Mouse (Mus musculus) naive thymus-derived CD4-positive, alpha-beta T cell, adult 2 months (primary cell): Measurements from ENCODE around the gene Gdpd5.
A peak's percentile ranks its signal among the peaks of the same experiment; 100 is the strongest.
"Not testable (repeated sequence)": the region's sequence is repeated elsewhere in the genome, so short reads cannot be mapped to it uniquely, and the experiment has no call there.

Experiments
- DNase-seq: peaks from one replicate; pipeline ENCODE4 v3.0.0-alpha.2; 2011; ENCODE audit warnings: low read depth

Gdpd5 gene

DNA sequence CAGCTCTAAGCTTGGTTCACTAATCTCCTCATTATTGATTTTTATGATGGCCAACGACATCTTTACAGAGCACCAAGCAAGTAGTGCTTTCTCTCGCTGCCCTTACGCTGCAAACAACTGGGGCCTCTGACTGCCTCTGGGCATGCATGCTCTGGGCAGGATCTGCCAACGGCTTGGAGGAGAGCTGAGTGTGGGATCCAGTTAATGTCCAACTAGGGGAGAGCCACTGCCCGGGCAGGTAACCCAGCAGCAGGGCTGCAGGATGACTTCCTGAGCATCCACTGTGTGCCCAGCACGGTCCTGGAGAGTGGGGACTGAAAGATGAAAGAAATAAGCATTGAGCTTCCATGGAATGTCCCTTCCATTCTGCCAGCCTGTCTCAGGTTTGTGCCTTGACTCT lies 14.5 kb upstream of the Gdpd5 start:
- no peak for DNase-seq

GRCm38 (mm10) chr7:99374325-99374724 lies 6.9 kb upstream of the Gdpd5 start:
- not testable (repeated sequence) for DNase-seq

GRCm38 (mm10) chr7:99375455-99375854 lies 5.8 kb upstream of the Gdpd5 start:
- peak; percentile 91 for DNase-seq

DNA sequence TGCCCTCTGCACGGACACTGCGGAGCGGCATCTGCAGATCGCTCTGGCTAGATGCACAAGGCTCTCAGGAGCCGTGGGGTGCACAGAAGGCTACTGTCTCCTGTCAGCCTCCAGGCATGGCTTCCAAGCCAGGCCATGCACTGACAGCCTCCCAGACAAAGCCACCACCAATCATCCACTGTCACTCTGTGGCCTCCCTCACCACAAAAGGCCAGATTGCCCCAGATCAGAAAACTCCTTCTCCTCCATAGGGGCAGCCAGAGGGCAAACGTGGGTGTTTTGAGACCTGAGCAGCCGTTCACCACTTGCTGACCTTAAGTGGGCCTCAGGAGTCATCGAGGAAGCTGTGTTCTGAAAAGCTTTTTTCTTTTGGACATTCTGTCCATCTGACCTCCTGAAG lies 2.3 kb upstream of the Gdpd5 start:
- no peak for DNase-seq

DNA sequence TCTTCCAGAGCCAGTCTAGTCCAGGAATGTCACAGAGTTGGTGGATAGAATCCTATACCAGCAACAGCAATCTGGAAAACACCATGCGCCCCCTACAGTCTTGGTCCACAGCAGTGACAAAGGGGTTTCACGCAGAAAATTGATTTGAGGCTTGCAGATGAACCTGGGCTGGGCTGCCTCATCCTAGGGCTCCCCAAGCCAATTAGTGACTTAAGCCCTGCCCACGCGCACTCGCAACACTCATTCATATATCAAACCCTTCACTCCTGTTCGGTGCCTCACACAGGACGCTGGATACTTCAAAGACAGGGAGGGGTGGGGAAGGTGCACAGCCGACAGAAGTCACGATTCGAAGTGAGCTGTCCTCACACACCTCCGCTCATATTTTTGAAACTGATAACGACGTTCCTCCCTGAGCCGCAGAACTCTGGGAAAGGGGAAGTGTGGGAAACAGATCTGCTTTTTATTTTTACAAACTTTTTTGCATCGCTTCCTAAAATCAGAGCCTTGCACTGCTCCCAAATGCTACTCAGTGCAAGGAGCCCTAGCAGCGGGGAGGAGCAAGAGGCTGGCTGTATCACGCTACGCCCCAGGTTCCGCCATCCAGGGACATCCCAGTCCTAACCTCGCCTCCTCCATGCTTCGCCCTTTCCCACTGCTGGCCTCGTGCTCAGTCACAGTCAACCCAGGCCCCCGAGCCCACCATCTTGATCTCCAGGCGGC lies 562 bp upstream of the Gdpd5 start:
- no peak for DNase-seq

- no peak for DNase-seq
These were observed 1.1 kb downstream of the Gdpd5 start for GRCm38 (mm10) chr7:99382088-99383000.

DNA sequence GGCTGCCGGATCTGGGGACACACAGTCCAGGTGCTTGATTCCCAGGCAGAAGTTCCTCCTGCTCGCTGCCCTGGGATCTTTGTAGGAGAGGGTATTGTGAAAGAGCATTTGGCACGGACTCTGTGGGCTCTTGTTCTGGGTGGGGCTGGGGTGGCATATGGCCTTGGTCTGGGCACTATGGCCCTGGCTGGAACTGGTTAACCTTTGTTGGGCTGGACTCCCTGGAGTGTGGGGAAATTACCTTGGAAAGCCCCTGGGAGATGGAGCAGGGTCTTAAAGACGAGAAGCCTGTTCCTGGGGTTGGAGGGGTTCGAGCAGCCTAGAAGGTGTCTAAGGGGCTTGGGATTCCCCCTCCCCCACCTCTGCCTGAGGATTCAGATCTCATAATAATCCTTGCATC lies 2.0 kb downstream of the Gdpd5 start:
- DNase-seq, result no peak

GRCm38 (mm10) chr7:99384101-99384611 lies 2.9 kb downstream of the Gdpd5 start:
- DNase-seq, result no peak

DNA sequence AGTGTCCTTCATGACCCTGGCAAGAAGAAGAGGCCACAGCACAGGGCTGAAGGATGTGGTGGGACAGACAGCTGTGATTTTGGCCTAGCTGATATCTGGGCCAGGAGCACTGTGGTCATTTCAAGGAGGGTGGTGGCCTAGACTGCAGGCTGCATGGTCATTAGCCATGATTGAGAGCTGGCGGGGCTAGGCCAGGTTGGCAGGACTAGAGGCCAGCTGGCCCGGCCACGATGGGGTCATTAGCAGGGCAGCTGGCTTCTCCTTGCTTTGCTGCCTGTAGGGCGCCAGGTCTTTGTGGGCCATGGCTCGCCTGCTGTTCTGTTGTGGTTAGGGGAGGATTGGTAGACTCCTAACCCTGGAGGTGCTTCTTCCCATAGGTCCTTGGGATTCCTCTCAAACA lies 4.8 kb downstream of the Gdpd5 start:
- no peak for DNase-seq

DNA sequence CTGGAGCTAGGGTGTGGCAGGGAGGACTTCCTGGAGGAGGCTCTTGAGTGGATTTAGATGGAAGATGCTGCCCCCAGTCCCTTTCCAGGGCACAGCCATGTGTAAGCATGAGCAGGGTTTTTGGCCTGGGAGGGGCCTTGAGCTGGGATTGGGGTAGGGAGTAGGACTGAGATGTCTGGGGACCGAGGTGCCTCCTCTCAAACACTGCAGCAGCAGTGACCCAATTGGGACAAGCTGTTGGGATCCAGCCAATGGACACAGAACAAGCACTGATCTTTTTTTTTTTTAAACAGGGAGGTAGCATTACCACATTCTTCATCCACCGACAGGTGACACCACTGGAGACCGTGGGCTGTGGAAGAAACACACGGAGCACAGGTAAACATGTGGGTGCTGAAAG lies 5.6 kb downstream of the Gdpd5 start:
- no peak for DNase-seq

- no peak for DNase-seq
These were observed 6.1 kb downstream of the Gdpd5 start for GRCm38 (mm10) chr7:99387356-99387755.

DNA sequence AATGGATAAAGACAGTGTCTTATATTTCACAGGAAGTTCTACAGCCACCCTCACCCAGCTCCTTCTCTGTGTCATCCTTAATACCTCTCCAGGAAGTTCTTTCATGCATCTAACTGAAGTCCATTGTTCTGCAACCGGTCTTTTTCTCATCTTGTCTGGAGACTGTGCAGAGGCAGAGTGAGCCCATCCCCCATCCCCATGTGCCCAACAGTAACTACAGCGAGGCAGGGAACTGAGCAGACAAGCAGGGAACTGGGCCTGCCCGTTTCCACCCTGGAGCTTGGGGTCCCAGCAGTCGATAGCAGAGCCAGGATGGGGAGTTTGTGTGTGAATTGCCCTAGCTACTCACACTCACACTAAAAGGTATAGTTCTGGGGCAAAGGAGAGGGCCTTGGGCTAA lies 9.3 kb downstream of the Gdpd5 start:
- DNase-seq, result no peak

DNA sequence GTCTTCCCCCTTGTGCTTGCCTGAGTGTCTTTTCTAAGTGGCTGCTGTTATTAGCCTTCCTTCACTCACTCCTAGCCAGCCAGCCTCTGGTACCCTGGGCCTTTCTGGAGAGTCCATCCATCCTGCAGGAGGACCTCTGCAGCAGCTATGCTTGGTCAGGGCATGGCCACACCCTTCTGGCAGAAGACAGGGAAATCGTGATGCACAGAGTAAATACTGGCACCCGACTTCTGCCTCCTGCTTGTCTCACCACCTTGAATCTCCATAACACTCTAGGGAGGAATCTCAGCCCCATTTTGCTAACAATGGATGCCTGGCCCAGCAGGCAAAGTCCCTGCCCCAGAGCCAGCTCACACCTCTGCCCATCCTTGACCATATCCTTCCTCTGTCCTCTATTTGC lies 11.5 kb downstream of the Gdpd5 start:
- no peak for DNase-seq

DNA sequence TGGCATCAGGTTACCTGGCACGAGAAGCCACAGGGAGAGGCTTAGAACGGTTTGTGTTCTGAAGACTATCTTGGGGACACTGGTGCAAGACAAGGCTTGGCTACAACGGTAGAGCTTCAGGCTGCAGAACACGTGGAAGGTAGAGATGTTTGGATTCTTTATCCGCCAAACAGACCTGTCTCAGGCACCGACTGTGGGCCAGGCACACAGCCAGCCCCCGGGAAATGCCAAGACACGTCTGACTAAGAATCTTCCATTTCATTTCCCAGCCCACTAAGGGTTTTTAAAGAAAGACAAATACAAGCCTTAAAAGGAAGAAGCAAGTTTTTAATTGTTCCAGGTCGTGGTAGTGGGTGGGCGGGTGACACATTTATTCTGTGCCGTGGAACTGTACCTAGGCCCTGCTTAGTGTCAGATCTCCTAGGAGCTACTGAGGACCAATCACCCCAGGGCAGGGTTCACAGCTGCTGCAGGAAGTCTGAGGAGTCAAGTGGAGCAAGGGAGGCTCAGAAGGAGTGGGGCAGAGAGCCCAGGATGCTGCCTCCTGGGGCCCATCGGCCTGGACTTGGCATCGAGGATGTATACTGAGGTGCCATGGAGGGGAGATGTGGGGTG lies 12.6 kb downstream of the Gdpd5 start:
- no peak for DNase-seq

DNA sequence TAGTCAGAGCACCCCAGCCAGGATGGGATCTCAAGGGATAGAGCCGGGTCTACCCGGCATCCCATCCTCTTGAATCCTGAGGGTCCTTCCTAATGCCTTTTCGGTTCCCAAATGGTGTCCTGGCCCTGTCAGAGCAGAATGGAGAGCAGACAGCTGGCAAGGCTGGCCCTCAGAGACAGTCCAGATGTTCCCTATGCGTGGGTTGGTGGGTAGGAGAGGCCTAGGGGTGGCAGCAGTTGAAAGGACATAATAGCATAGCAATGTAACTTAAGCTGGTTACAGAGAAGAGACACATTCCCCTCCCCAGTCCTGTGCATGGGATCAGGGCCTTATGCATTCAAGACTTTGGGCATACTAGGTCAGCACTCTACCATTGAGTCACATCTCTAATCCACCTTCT lies 14.2 kb downstream of the Gdpd5 start:
- no peak for DNase-seq

- no peak for DNase-seq
These were observed 14.8 kb downstream of the Gdpd5 start for GRCm38 (mm10) chr7:99395908-99396616.

DNA sequence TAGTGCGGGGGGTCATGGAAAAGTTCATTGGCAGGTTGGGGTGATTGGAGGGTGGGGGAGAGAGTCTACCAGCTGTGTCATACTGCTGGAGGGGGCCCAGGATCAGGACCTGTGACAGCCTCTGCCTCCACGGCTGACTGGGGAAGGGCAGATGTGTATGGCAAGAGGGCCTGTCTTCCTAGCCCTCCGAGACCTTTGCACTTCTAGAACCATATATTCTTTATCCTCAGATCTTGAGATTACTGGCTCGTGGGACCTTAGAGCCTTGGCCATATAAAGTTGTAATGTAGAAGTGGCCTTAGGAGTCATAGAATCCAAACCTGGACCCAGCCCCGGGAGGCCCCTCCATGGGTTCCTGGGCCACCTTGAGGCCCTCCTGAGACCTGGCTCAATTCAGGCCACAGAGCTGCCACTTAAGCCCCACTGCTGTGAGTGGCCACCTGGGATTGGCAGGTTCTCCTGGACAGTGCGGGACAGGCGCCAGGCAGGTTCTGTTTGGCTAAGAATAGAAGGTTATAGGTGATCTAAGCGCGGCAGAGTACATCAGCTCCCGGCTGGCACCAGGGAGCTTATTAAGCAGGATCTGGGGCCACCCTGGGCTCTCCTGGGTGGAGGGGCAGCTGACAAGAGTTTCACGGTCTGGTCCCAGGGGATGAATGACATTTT lies 15.9 kb downstream of the Gdpd5 start:
- DNase-seq, result no peak

GRCm38 (mm10) chr7:99401373-99401772 lies 20.2 kb downstream of the Gdpd5 start:
- no peak for DNase-seq

GRCm38 (mm10) chr7:99402477-99402876 lies 21.3 kb downstream of the Gdpd5 start:
- no peak for DNase-seq

GRCm38 (mm10) chr7:99403254-99403653 lies 22.0 kb downstream of the Gdpd5 start:
- DNase-seq, result no peak

DNA sequence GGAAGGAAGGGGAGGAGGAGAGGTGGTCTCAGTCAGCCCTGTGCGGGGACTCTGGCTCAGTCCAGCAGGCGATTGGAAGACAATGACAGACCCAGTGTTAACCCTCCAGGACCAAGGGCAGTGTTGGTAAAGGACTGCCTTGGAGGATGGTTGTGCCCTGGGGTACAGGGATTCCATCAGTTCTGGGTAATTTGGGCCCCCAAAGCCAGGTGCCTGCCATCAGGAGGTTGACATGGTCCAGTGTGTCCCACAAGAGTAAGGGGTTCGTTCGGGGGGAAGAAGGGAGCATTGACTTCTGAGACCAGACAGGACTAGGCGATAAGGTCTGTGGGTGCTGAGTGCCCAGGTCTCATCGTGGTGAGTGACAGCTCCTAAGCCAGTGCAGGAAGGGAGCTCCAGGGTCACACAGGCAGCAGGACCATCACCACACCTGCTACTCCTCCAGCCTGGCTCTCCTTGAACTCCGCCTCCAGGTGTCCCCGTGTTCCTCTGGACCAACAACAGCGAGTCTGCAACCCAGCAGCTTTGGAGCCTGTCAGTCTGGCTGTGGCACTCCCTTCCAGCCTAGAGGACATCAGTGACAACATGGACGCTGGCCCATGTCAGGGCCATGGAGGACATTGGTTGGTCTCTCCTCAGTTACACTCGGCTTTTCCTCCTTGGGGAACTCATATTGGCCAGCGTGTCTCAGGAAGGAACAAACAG lies 23.0 kb downstream of the Gdpd5 start:
- DNase-seq, result no peak
